Mouse (Mus musculus) left cerebral cortex, adult 6 months (tissue): ENCODE data around the gene Cops7b. TPM values are rescaled to one million over a fixed set of nuclear protein-coding genes. Genes with fewer than 3 reads are reported as not detected.

Source experiments
- long read RNA-seq, 2 experiments: library from polyadenylated mRNA; unstranded; transcript quantifications; one replicate each; pipeline ENCODE4 v2.0.0; 2019 to 2020
- polyA plus RNA-seq: library from polyadenylated mRNA; unstranded; fragments of <200 nt; fragmentation: Nextera tagmentation; gene quantifications from 2 replicates; pipeline ENCODE4 v1.2.3, GENCODE M21; 2021

Gene Cops7b
- 13.8 and 20.7 TPM in 2 replicates for polyA plus RNA-seq
- long read RNA-seq, experiment 1, full-length matches to known transcripts: 86 of 104 reads
- long read RNA-seq, experiment 1, partial matches to known transcripts: 5 of 104 reads
- long read RNA-seq, experiment 1, other reads (novel, unspliced or antisense): 13 of 104 reads
- long read RNA-seq, experiment 2, transcript Cops7b-201 (7 exons, 2,231 nt): major isoform, 8 of 10 reads
- long read RNA-seq, experiment 2, partial matches to known transcripts: 2 of 10 reads
- long read RNA-seq, experiment 2, other reads (novel, unspliced or antisense): 0 of 10 reads

DNA sequence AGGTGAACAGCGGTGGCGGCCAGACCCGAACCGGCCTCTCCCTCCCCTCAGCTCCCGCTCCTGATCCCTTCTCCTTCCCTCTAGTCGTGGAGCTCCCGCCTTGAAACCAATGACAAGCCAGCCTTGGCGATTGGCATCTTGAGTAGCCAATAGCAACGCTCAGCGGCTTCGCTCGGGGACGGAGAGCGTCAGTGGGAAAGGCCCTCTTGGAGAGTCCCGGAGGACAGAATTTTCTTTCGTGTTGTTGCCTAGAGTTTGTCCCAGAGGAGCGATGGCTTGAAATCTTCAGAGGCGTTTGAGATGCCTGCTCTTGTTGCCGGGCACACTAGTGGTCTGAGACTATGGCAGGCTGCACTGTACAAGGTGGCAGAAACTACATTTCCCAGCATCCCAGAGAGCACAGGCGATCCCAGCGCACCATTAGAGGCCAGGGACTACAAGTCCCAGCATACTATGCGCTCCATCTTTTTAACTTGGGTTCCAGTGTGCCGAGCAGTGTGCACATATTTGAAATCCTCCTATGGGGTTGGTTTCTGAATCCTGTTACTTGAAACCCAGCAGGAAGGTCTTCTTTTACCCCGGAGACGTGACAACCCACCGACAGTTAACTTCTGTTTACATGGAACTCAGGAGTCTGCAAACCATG lies at the start of gene Cops7b, which contains the start of gene Pde6d:
Gene Cops7b, plus strand, starts transcription at position 454 of the 646 bp plus-strand sequence.
Gene Pde6d, minus strand, starts transcription at position 179 of the 646 bp plus-strand sequence.

Other genes starting within 250 kb of the Cops7b start
- 68.9 and 73.0 TPM in 2 replicates for gene Ncl, start 223.5 kb upstream of the Cops7b start, polyA plus RNA-seq
- 0.09 and 0.16 TPM in 2 replicates for gene Nmur1, start 156.7 kb upstream of the Cops7b start, polyA plus RNA-seq
- gene Tex44, start 156.6 kb upstream of the Cops7b start, polyA plus RNA-seq: not detected in 2 replicates
- 388 and 389 TPM in 2 replicates for gene Ptma, start 56.2 kb upstream of the Cops7b start, polyA plus RNA-seq
- 72.0 and 74.9 TPM in 2 replicates for gene Pde6d, start 275 bp upstream of the Cops7b start, polyA plus RNA-seq
- gene Nppc, start 87.7 kb downstream of the Cops7b start, polyA plus RNA-seq: 9.6 and 10.2 TPM in 2 replicates
- 11.8 and 14.9 TPM in 2 replicates for gene Dis3l2, start 120.9 kb downstream of the Cops7b start, polyA plus RNA-seq